Mouse (Mus musculus): ENCODE measurements around the gene Polr2l. TPM values are rescaled to one million over a fixed set of nuclear protein-coding genes. Genes with fewer than 3 reads are reported as not detected.
"Not testable (repeated sequence)": the region's sequence is repeated elsewhere in the genome, so short reads cannot be mapped to it uniquely, and the experiment has no call there.

Polr2l gene
- polyA plus RNA-seq, 1 experiment from 2014 or later: 43.9 TPM

DNA sequence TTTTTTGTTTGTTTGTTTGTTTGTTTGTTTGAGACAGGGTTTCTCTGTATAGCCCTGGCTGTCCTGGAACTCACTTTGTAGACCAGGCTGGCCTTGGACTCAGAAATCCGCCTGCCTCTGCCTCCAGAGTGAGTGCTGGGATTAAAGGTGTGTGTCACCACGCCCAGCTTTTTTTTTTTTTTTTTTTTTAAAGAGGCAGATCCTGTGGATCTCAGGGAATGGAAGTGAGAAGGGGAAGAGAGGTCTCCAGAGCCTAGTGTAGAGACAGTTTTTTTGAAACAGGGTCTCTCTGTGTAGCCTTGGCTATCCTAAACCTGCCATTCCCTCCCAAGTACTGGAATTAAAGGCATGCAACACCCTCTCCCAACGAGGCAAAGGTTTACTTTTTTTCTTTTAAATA is 28.6 kb downstream of the Polr2l start:
- Histone ChIP-seq H3K4me3 (replicated peaks) (peak overlapping the region; percentile 77), H3K36me3 (replicated peaks) (peaks cover 41% of the 10 kb centered on the region), H3K4me2 (peak overlapping the region; percentile 80), H3K4me1 (replicated peaks) (peaks cover 83% of the 10 kb centered on the region), H3K9ac (0 out of 2 replicates have a peak overlapping the region, but pooled peaks have one; percentile 80)
- not testable (repeated sequence) for H3K27ac ChIP-seq (replicated peaks); H3K27me3 ChIP-seq; H3K9me3 ChIP-seq (replicated peaks); ATAC-seq (ENCODE audit: insufficient read depth)
- 70% methylated on average over 3 of the region's 3 CpGs for WGBS (ENCODE audit: insufficient replicate concordance)

DNA sequence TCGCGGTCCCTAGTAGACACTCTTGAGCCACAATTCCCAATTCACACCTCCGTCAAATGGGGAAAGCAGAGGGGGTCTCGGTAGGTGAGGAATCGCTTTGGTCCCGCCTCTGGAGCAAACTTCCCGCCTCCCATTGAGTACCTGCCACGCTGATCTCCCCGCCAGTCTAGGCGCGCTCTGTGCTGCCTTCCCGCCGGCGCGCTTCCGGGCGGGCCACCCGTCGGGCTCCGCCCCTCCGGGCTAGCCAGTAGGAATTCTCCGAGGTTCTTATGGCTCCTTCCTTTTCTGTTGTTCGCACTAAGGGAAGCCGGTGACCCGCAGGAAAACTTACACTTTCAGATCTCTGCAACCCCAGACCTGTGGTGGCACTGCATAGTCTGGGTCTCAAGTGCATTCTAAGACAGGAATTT is 31.1 kb downstream of the Polr2l start, which contains the start of gene Pidd1:
TSS of gene Pidd1 (minus strand) at position 198 of the 410 bp plus-strand sequence.
- peak within 1 kb of the TSS; percentile 94 for H3K4me2 ChIP-seq
- H3K4me3 ChIP-seq (replicated peaks): peak within 1 kb of the TSS; percentile 68
- peak within 1 kb of the TSS; percentile 75 for H3K9ac ChIP-seq
- under 1% methylated on average over 25 of the region's 25 CpGs for WGBS (ENCODE audit: insufficient replicate concordance)
- peak; percentile 60 for ATAC-seq (ENCODE audit: insufficient read depth)
- no peaks in the 10 kb centered on the region for H3K27me3 ChIP-seq
- H3K36me3 ChIP-seq (replicated peaks): peaks cover 41% of the 10 kb centered on the region
- peak within 1 kb of the TSS; percentile 82 for H3K27ac ChIP-seq (replicated peaks)
- no peaks in the 10 kb centered on the region for H3K9me3 ChIP-seq (replicated peaks)
- peaks cover 70% of the 10 kb centered on the region for H3K4me1 ChIP-seq (replicated peaks)

DNA sequence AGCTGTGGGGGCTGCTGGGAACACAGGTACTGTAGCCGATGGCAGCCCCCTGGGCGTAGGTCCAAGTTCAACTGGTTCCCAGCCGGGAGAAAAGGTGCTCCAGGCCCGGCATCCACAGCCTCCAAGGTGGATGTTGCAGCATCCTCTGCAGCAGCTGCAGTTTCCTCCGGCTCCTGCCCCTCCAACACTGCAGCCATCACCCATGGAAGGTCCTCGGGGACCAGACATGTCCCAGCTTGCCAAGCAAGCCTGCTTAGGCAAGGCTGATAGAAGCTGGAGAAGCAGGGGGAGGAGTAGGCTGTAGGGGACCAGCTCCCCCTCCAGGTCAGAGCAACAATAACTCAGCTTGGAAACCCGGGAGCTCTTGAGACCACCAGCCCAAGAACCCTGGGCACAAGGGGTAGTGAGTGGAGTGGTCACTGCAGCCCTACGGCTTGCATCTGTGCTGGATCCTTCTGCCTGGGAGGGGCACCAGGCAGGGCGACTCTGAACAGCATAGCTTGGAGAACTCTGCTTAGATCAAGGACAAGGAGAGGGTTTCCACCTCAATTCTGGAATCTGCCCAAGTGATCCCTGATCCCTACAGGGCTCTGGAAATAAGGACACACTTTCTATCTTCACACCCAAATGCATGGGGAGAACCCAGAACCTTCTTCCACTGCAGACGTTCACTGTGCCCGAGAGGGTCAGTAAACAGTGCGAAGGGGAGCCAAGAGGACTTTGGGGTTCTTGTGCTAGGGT is 31.7 kb downstream of the Polr2l start:
- ATAC-seq (ENCODE audit: insufficient read depth): no peak; the same call in none of the 2 replicates
- 20% methylated on average over 12 of the region's 12 CpGs for WGBS (ENCODE audit: insufficient replicate concordance)

GRCm38 (mm10) chr7:141442199-141442598 is 32.7 kb downstream of the Polr2l start:
- 86% methylated on average over 13 of the region's 13 CpGs for WGBS (ENCODE audit: insufficient replicate concordance)
- Histone ChIP-seq H3K9ac (peak overlapping the region; percentile 75), H3K4me2 (peak overlapping the region; percentile 94), H3K9me3 (replicated peaks) (no peaks in the 10 kb centered on the region), H3K27me3 (no peaks in the 10 kb centered on the region), H3K27ac (replicated peaks) (peak overlapping the region; percentile 82; the same call in 1 of the 2 replicates), H3K4me3 (replicated peaks) (peak overlapping the region; percentile 68), H3K4me1 (replicated peaks) (peaks cover 74% of the 10 kb centered on the region), H3K36me3 (replicated peaks) (peaks cover 47% of the 10 kb centered on the region)
- no peak for ATAC-seq (ENCODE audit: insufficient read depth)

More for the DNA sequence above, 31.7 kb downstream of the Polr2l start:
- H3K4me2 ChIP-seq: peak overlapping the region; percentile 94
- H3K4me1 ChIP-seq (replicated peaks): peaks cover 68% of the 10 kb centered on the region
- peaks cover 42% of the 10 kb centered on the region for H3K36me3 ChIP-seq (replicated peaks)
- H3K27ac ChIP-seq (replicated peaks): peak overlapping the region; percentile 82
- peak overlapping the region; percentile 75 for H3K9ac ChIP-seq
- H3K4me3 ChIP-seq (replicated peaks): peak overlapping the region; percentile 68
- H3K9me3 ChIP-seq (replicated peaks): no peaks in the 10 kb centered on the region
- no peaks in the 10 kb centered on the region for H3K27me3 ChIP-seq

DNA sequence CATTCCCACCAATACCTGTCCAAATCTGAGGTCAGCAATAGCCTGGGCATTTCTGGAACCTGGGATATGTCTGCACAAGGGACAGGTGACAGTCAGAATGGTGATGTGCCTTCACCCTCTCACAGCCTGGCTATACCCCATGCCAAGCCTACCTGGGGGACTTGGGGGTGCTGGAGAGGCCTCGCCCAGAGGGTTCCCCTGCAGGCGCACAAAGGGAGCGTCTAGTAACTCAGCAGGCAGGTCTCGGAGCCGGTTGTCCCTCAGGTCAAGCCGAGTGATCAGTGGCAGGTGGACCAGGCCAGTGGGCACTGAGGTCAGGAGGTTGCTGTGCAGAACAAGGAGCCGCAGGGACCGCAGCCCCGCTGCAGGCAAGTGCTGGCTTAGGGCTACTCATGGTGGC is 33.5 kb downstream of the Polr2l start:
- Histone ChIP-seq H3K4me1 (replicated peaks) (peaks cover 75% of the 10 kb centered on the region), H3K36me3 (replicated peaks) (peaks cover 47% of the 10 kb centered on the region), H3K27me3 (no peaks in the 10 kb centered on the region), H3K4me2 (peak overlapping the region; percentile 94), H3K9ac (no peak overlapping the region; the same call in 1 of the 2 replicates), H3K4me3 (replicated peaks) (peak overlapping the region; percentile 68; the same call in 1 of the 2 replicates), H3K27ac (replicated peaks) (no peak overlapping the region), H3K9me3 (replicated peaks) (no peaks in the 10 kb centered on the region)
- WGBS (ENCODE audit: insufficient replicate concordance): 86% methylated on average over 9 of the region's 9 CpGs
- ATAC-seq (ENCODE audit: insufficient read depth): no peak

DNA sequence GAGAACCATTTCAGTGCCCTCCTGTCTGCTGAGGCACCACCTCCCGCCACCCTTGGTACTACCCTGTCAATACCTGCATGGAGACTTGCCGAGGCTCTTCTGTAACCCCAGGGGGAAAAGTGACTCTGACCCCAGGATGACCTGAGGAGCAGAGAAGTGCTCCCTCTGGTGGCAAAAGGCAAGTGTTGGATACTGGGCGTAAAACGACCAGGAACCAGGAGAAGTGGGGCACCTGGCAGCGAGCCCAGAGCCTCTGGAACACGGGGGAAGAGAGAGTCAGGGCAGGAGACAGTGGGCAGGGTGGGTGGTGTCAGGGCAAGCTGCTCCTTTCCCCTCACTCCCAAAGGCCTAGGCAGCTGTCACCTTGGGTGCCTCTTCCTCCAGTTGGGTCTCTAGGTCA is 34.3 kb downstream of the Polr2l start:
- Histone ChIP-seq H3K27ac (replicated peaks) (no peak overlapping the region), H3K27me3 (no peaks in the 10 kb centered on the region), H3K9ac (no peak overlapping the region), H3K4me1 (replicated peaks) (peaks cover 78% of the 10 kb centered on the region), H3K9me3 (replicated peaks) (no peaks in the 10 kb centered on the region), H3K4me2 (no peak overlapping the region), H3K4me3 (replicated peaks) (no peak overlapping the region), H3K36me3 (replicated peaks) (peaks cover 47% of the 10 kb centered on the region)
- 33% methylated on average over 6 of the region's 6 CpGs for WGBS (ENCODE audit: insufficient replicate concordance)
- ATAC-seq (ENCODE audit: insufficient read depth): no peak

- Histone ChIP-seq H3K4me2 (no peak overlapping the region), H3K27me3 (no peaks in the 10 kb centered on the region), H3K36me3 (replicated peaks) (peaks cover 47% of the 10 kb centered on the region), H3K27ac (replicated peaks) (no peak overlapping the region; the same call in 1 of the 2 replicates), H3K4me3 (replicated peaks) (no peak overlapping the region), H3K4me1 (replicated peaks) (peaks cover 84% of the 10 kb centered on the region), H3K9me3 (replicated peaks) (no peaks in the 10 kb centered on the region), H3K9ac (no peak overlapping the region)
- ATAC-seq (ENCODE audit: insufficient read depth): no peak
- WGBS (ENCODE audit: insufficient replicate concordance): 94% methylated on average over 11 of the region's 11 CpGs
Observed at GRCm38 (mm10) chr7:141439811-141440210, 35.1 kb downstream of the Polr2l start.

DNA sequence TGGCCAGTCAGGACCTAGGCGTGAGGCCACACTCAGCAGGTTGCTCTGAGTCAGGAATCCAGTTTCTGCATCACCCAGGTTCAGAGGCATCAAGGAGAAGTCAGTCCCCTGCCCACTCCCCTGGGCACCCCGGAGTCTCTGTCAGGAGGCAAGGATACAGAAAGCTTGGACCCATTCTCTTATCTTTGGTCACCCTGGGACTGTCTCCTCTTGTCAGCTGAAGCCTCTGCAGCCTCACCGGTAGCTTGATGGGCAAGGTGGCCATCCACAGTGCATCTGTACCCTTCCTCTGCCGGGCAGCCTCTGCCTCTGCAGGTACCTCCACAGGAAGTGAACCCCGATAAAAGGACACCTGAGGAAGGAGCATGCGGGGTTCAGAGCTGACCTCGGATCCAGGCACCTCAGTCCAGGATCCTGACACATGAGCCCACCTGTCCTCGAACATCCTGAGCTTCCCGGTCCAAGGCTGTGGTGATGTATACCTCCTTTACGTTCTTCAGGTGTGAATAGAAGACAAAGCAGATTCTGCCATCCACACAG is 35.7 kb downstream of the Polr2l start:
- no peak overlapping the region for H3K9ac ChIP-seq
- H3K4me1 ChIP-seq (replicated peaks): peaks cover 84% of the 10 kb centered on the region
- H3K27me3 ChIP-seq: no peaks in the 10 kb centered on the region
- H3K4me2 ChIP-seq: no peak overlapping the region
- H3K27ac ChIP-seq (replicated peaks): no peak overlapping the region
- H3K9me3 ChIP-seq (replicated peaks): no peaks in the 10 kb centered on the region
- WGBS (ENCODE audit: insufficient replicate concordance): 90% methylated on average over 10 of the region's 10 CpGs
- peaks cover 47% of the 10 kb centered on the region for H3K36me3 ChIP-seq (replicated peaks)
- no peak for ATAC-seq (ENCODE audit: insufficient read depth)
- no peak overlapping the region for H3K4me3 ChIP-seq (replicated peaks)

- no peak for ATAC-seq (ENCODE audit: insufficient read depth)
- no peaks in the 10 kb centered on the region for H3K9me3 ChIP-seq (replicated peaks)
- WGBS (ENCODE audit: insufficient replicate concordance): 81% methylated on average over 12 of the region's 12 CpGs
Observed at GRCm38 (mm10) chr7:141438201-141438968, 36.5 kb downstream of the Polr2l start.

GRCm38 (mm10) chr7:141437178-141438120 is 37.5 kb downstream of the Polr2l start, which contains the start of gene Slc25a22:
Gene Slc25a22, minus strand, starts transcription at chr7:141437892.
- no peaks in the 10 kb centered on the region for H3K9me3 ChIP-seq (replicated peaks)
- H3K36me3 ChIP-seq (replicated peaks): peaks cover 61% of the 10 kb centered on the region
- peaks cover 83% of the 10 kb centered on the region for H3K4me1 ChIP-seq (replicated peaks)
- 7% methylated on average over 53 of the region's 53 CpGs for WGBS (ENCODE audit: insufficient replicate concordance)
- peak within 1 kb of the TSS; percentile 68 for H3K4me3 ChIP-seq (replicated peaks)
- ATAC-seq (ENCODE audit: insufficient read depth): peak; percentile 73
- peak within 1 kb of the TSS; percentile 69 for H3K9ac ChIP-seq
- no peaks in the 10 kb centered on the region for H3K27me3 ChIP-seq
- H3K27ac ChIP-seq (replicated peaks): peak within 1 kb of the TSS; percentile 63
- peak within 1 kb of the TSS; percentile 97 for H3K4me2 ChIP-seq

More at GRCm38 (mm10) chr7:141438201-141438968, 36.5 kb downstream of the Polr2l start:
- Histone ChIP-seq H3K9ac (peak overlapping the region; percentile 69; the same call in 1 of the 2 replicates), H3K27me3 (no peaks in the 10 kb centered on the region), H3K27ac (replicated peaks) (0 out of 2 replicates have a peak overlapping the region, but pooled peaks have one; percentile 63), H3K4me2 (no peak overlapping the region), H3K4me3 (replicated peaks) (no peak overlapping the region), H3K36me3 (replicated peaks) (peaks cover 53% of the 10 kb centered on the region), H3K4me1 (replicated peaks) (peaks cover 84% of the 10 kb centered on the region)
